Mouse (Mus musculus) bone marrow macrophage, adult 2 months (primary cell): ENCODE data around the gene Mapk10.

Source experiments
- CTCF ChIP-seq: IDR thresholded peaks from 2 replicates; pipeline ENCODE4 v1.5.1; 2012; ENCODE audit warnings: low read depth, mild to moderate bottlenecking, low read length, moderate library complexity
- POLR2A ChIP-seq: IDR thresholded peaks from 2 replicates; pipeline ENCODE4 v1.6.1; 2012; ENCODE audit warnings: mild to moderate bottlenecking, low read depth, low read length, borderline replicate concordance

- TF ChIP-seq POLR2A (no peak), CTCF (no peak)
Measured at GRCm38 (mm10) chr5:102889163-102889488, 322.0 kb downstream of the Mapk10 start.
